Mouse (Mus musculus) T-helper 2 cell (primary cell): ENCODE measurements around the gene Gm38394.

Experiments
- in situ Hi-C: fragments of 300-600 bp; cut with MboI, MseI; formaldehyde crosslinking; loops from one replicate; pipeline ENCODE4 v1.15.1; 2025; ENCODE audit warnings: high pct_unique_total_duplicates

The Gm38394 gene

GRCm38 (mm10) chr1:133596298-133597007 is 64.7 kb downstream of the Gm38394 start:
- in situ Hi-C loops = no loop called here

GRCm38 (mm10) chr1:133585995-133586537 is 75.1 kb downstream of the Gm38394 start:
- in situ Hi-C loops = no loop called here

GRCm38 (mm10) chr1:133571293-133571692 is 89.8 kb downstream of the Gm38394 start:
- in situ Hi-C loops = no loop called here
